Mouse (Mus musculus) hindbrain, embryonic 16.5 days (tissue): ENCODE results near the gene Ttc29. TPM values are rescaled to one million over a fixed set of nuclear protein-coding genes. Genes with fewer than 3 reads are reported as not detected.

Experiments used
- ATAC-seq: fragments of 200-750 bp; cut with Nextera tagmentation; 2 replicates; pipeline ENCODE4 v1.8.0; 2017; ENCODE audit warnings: moderate TSS enrichment, moderate library complexity
- H3K27ac ChIP-seq: fragments of 300-500 bp; sonication (generic); 2 replicates; pipeline ENCODE4 v1.5.1; 2014; ENCODE audit warnings: low read depth, mild to moderate bottlenecking, control low read depth, low read length, moderate library complexity
- H3K27me3 ChIP-seq: fragments of 300-500 bp; sonication (generic); replicated peaks from 2 replicates; pipeline ENCODE4 v1.6.1; 2014; ENCODE audit warnings: low read length; ENCODE audit not compliant: control insufficient read depth, insufficient read depth
- H3K36me3 ChIP-seq: fragments of 300-500 bp; sonication (generic); 2 replicates; pipeline ENCODE4 v1.6.1; 2014; ENCODE audit warnings: mild to moderate bottlenecking, low read length, moderate library complexity, mixed read lengths; ENCODE audit not compliant: control insufficient read depth, insufficient read depth
- H3K4me1 ChIP-seq: fragments of 300-500 bp; sonication (generic); 2 replicates; pipeline ENCODE4 v1.6.1; 2014; ENCODE audit warnings: low read depth, low read length; ENCODE audit not compliant: control insufficient read depth, insufficient read depth
- H3K4me2 ChIP-seq: fragments of 300-500 bp; sonication (generic); 2 replicates; pipeline ENCODE4 v1.6.1; 2014; ENCODE audit warnings: mild to moderate bottlenecking, low read length, control low read depth, moderate library complexity
- H3K4me3 ChIP-seq: fragments of 300-500 bp; sonication (generic); 2 replicates; pipeline ENCODE4 v1.5.1; 2014; ENCODE audit warnings: mild to moderate bottlenecking, low read length, control low read depth, moderate library complexity
- H3K9ac ChIP-seq: fragments of 300-500 bp; sonication (generic); 2 replicates; pipeline ENCODE4 v1.6.1; 2014; ENCODE audit warnings: low read depth, mild to moderate bottlenecking, control low read depth, low read length, moderate library complexity
- H3K9me3 ChIP-seq: fragments of 300-500 bp; sonication (generic); 2 replicates; pipeline ENCODE4 v1.6.1; 2014; ENCODE audit warnings: mild to moderate bottlenecking, low read length, moderate library complexity; ENCODE audit not compliant: control insufficient read depth
- WGBS: fragments of 180-500 bp; shearing (Covaris S2); extraction: QIAGEN DNeasy Blood & Tissue Kit; methylation state at CpG from one replicate; pipeline ENCODE4 v1.1.7; 2014; 5-methylcytosine and 5-hydroxymethylcytosine counted together
- polyA plus RNA-seq: library from polyadenylated mRNA; unstranded; fragments of >200 nt; fragmentation: Nextera tagmentation; extraction: Ambion mirVana; gene quantifications from 2 replicates; pipeline ENCODE4 v1.2.1, GENCODE M21; 2015

Ttc29 gene
- polyA plus RNA-seq, 1 experiment from 2014 or later = 0.79 TPM

DNA sequence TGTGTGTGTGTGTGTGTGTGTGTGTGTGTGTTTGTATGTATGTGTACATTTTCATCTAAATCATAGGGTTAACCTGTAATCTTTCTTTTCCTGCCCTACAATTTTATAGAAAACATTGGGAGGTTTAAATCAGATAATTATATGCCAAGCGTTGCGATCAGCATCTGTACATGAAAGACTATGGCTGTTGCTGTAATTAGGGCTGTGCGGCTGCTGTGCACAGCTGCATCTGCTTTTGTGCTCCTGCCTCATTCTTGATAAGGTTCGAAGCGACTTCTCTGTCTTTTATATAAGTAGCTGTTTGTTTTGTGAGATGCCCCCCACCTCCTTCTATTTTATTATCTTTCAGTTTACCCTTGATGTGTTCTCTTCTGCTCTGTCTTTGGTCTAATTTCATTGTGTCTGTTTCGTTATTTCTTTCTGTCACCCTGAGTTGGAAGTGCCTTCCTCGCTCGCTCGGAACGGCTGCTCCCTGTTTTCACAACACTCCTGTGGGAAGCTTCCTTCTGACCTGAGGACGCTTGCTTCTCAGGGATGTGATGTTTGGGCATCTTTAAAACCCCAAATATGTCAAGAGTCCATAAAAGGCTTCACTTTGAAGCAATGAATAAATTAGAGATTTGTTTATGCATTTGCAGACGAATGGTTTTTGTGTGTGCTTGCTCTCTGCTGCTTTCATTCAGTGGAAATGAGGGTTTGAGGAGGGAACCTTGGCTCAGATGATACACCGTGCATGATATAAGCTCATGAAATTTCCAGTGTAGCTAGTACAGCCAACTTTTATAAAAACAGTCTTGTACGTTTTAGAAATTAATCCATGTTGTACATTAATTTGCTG, 20.0 kb downstream of the Ttc29 start:
- no peaks in the 10 kb centered on the region for H3K27me3 ChIP-seq
- peak; percentile 56; the same call in 1 of the 2 replicates for ATAC-seq
- H3K4me2 ChIP-seq = peak overlapping the region; percentile 46
- H3K27ac ChIP-seq = no peak overlapping the region
- WGBS = 34% methylated on average over 14 of the region's 14 CpGs
- H3K4me3 ChIP-seq = peak overlapping the region; percentile 12; the same call in 1 of the 2 replicates
- H3K9me3 ChIP-seq = no peaks in the 10 kb centered on the region
- no peaks in the 10 kb centered on the region for H3K36me3 ChIP-seq
- peak overlapping the region; percentile 39; the same call in 1 of the 2 replicates for H3K9ac ChIP-seq
- no peaks in the 10 kb centered on the region; the same call in 1 of the 2 replicates for H3K4me1 ChIP-seq

DNA sequence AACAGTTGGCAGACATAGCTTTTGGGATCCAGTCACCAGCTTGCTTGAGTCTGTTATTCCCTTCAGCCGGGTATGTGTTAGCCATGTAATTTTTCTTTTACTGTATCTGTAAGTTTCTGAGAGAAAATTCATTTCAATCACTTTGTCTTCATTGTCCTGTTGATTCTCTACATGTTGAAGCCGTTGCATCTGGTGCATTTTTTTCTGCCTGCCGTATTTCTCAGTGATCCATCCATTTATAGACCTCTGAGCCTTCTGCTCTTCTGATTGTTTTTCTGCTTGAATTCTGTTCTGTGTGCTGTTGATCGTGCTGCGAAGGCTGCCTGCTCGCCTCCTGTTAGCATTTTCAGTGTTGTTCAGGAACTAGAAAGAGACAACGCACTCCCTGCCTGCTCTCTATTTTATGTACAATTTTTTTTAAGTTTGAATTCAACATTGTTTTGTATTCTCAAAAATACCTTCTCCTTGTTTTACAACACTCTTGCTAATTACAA, 20.7 kb downstream of the Ttc29 start:
- H3K9me3 ChIP-seq = no peaks in the 10 kb centered on the region
- no peak overlapping the region for H3K9ac ChIP-seq
- no peak overlapping the region for H3K4me3 ChIP-seq
- WGBS = 62% methylated on average over 7 of the region's 7 CpGs
- H3K4me1 ChIP-seq = no peaks in the 10 kb centered on the region; the same call in 1 of the 2 replicates
- H3K27ac ChIP-seq = no peak overlapping the region
- no peaks in the 10 kb centered on the region for H3K36me3 ChIP-seq
- no peaks in the 10 kb centered on the region for H3K27me3 ChIP-seq
- H3K4me2 ChIP-seq = no peak overlapping the region
- ATAC-seq = 0 out of 2 replicates have a peak, but pooled peaks have one; percentile 9

DNA sequence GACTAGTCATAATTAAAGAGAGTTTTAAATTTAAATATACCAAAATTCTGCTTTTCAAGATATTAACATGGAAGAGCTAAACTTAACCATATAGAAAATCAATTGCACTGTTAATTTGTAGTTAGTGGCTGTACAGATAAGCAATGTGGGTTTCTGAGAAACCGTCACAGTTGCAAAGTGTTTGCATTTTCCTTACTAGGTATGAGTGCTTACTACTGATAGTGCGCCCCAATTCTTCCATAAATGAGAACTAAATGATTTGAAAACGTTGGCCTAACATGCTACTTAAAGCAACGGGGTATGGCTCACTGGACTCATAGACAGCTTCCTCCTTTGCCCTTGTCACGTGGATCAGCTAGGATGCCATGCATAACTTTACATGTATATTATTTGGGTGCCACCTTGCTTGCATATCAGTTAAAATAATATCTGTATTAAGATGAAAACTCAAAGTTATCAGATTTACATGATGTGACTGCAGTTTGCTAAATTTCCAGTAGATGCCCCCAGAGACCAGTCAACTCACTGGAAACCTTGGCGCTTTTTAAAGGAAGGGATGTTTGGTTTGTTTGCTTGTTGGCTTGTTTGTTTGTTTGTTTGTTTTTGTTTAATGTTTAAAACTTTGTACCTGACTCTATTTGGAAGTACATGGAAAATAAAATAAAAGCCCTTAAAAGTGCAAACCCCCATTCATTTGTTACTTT, 25.0 kb downstream of the Ttc29 start:
- no peak for ATAC-seq
- no peaks in the 10 kb centered on the region for H3K27me3 ChIP-seq
- no peak overlapping the region for H3K9ac ChIP-seq
- no peak overlapping the region for H3K4me2 ChIP-seq
- H3K4me1 ChIP-seq = no peaks in the 10 kb centered on the region; the same call in 1 of the 2 replicates
- no peaks in the 10 kb centered on the region for H3K9me3 ChIP-seq
- no peak overlapping the region for H3K27ac ChIP-seq
- WGBS = 55% methylated on average over 6 of the region's 6 CpGs
- H3K4me3 ChIP-seq = no peak overlapping the region
- H3K36me3 ChIP-seq = no peaks in the 10 kb centered on the region

DNA sequence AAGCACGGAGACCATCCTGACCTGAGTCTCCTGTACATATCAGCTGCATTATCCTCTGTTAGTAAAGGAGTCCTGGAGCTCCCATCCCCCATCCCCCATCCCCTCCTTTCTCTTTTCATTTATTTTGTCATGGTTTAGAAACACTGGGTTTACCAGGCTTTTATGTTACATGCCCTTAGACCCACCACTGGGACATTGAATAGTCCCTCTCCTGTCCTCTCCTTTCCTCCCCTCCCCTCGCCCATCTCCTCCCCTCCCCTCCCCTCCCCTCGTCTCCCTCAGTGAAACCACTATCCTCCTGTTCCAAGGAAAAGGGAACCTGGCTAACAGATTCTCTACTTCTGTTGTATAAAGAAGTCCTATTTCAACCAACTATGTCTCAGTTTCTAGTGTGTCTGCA, 38.0 kb downstream of the Ttc29 start:
- H3K4me1 ChIP-seq = no peaks in the 10 kb centered on the region
- no peaks in the 10 kb centered on the region for H3K27me3 ChIP-seq
- H3K4me3 ChIP-seq = no peak overlapping the region
- H3K9ac ChIP-seq = no peak overlapping the region
- no peak for ATAC-seq
- H3K36me3 ChIP-seq = no peaks in the 10 kb centered on the region
- H3K9me3 ChIP-seq = no peaks in the 10 kb centered on the region
- H3K27ac ChIP-seq = no peak overlapping the region
- H3K4me2 ChIP-seq = no peak overlapping the region
- 19% methylated on average over 3 of the region's 3 CpGs for WGBS

DNA sequence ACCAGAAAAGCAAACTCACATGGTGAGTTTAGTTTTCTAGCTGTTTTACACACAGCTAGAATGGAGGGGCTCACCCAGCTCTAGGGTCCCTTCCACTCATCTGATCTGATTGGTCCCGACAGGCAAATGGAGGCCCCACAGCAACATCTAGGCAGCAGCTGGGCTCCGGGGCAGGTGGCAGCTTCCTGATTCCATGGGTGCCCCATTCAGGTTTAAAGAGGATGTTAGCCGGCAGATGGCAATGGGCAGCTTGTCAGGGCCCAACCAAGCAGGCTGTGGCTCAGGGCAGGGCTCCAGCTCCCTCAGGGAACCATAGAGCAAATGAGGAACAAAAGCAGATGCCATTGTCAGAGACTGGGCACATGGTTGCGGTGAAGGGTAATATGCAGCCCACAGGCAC, 41.3 kb downstream of the Ttc29 start:
- H3K27ac ChIP-seq = no peak overlapping the region
- no peaks in the 10 kb centered on the region for H3K36me3 ChIP-seq
- no peak overlapping the region for H3K4me3 ChIP-seq
- H3K4me2 ChIP-seq = no peak overlapping the region
- 56% methylated on average over 4 of the region's 4 CpGs for WGBS
- no peaks in the 10 kb centered on the region for H3K27me3 ChIP-seq
- ATAC-seq = peak; percentile 91
- H3K4me1 ChIP-seq = no peaks in the 10 kb centered on the region
- H3K9ac ChIP-seq = no peak overlapping the region
- no peaks in the 10 kb centered on the region for H3K9me3 ChIP-seq

DNA sequence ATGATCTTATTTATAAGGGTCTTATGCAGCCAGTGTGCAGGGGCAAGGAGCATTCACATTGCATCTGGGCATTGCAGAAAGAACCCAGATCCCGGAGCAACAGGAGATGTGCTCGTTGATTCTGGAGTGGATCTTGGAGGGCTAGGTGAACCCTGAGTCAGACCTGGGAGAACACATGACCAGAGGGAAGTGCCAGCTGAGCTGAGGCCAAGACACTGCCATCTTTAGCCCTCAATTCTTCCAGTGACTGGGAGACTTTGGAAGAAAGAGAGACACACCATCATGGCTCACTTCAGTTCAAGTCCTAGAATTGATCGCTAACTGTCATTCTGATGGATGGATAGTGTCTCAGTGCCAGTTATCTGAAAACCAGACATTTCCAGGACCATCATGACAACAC, 41.9 kb downstream of the Ttc29 start:
- H3K27me3 ChIP-seq = no peaks in the 10 kb centered on the region
- H3K9ac ChIP-seq = no peak overlapping the region
- H3K4me2 ChIP-seq = no peak overlapping the region
- H3K4me3 ChIP-seq = no peak overlapping the region
- no peaks in the 10 kb centered on the region for H3K9me3 ChIP-seq
- H3K36me3 ChIP-seq = no peaks in the 10 kb centered on the region
- 89% methylated on average over 3 of the region's 3 CpGs for WGBS
- H3K27ac ChIP-seq = no peak overlapping the region
- H3K4me1 ChIP-seq = no peaks in the 10 kb centered on the region
- peak; percentile 29; the same call in 1 of the 2 replicates for ATAC-seq

DNA sequence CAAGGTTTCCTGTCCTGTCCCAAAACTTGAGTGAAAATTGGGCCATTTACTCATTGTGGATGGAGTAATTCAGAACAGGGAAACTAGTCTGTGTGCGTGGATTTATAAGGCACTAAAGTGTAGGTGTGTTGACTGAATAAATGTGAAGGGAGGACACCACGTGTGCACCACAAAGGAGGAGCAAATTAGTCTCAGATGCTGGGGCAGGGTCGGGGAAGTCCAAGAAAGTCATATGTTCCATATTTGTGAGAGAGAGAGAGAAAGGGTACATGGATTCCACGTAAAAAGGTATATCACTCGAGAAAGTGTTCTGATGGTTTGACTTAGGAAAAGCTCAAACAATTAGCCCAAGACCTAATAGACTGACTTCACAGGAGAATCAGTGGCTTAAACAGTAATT, 52.4 kb downstream of the Ttc29 start:
- no peak for ATAC-seq
- H3K27ac ChIP-seq = no peak overlapping the region
- no peak overlapping the region for H3K4me2 ChIP-seq
- H3K27me3 ChIP-seq = no peaks in the 10 kb centered on the region
- H3K4me1 ChIP-seq = no peaks in the 10 kb centered on the region
- no peak overlapping the region for H3K4me3 ChIP-seq
- 87% methylated on average over 5 of the region's 5 CpGs for WGBS
- no peaks in the 10 kb centered on the region for H3K9me3 ChIP-seq
- no peak overlapping the region for H3K9ac ChIP-seq
- H3K36me3 ChIP-seq = no peaks in the 10 kb centered on the region

DNA sequence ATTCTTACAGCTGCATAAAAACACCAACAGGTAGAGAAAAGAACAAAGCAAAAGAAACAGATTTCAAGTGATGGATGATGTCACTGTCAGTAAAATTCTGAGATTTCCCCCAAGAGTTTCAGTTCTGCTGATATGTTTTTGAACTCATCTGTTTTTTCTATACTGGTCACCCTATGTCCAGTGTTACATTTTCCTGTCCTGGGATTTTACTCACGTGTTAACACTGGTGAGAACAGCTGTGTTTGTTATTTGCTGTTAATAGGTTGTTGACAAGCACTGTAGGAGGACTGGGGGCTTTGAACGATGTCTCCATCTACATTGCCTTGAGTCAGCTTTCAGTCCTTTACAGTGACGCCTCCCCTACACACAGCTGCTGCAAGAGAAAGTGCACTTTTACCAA, 53.1 kb downstream of the Ttc29 start:
- H3K27me3 ChIP-seq = no peaks in the 10 kb centered on the region
- no peaks in the 10 kb centered on the region for H3K9me3 ChIP-seq
- H3K4me1 ChIP-seq = no peaks in the 10 kb centered on the region
- no peak overlapping the region for H3K4me3 ChIP-seq
- H3K4me2 ChIP-seq = no peak overlapping the region
- H3K36me3 ChIP-seq = no peaks in the 10 kb centered on the region
- ATAC-seq = no peak
- 40% methylated on average over 3 of the region's 3 CpGs for WGBS
- no peak overlapping the region for H3K27ac ChIP-seq
- no peak overlapping the region for H3K9ac ChIP-seq

DNA sequence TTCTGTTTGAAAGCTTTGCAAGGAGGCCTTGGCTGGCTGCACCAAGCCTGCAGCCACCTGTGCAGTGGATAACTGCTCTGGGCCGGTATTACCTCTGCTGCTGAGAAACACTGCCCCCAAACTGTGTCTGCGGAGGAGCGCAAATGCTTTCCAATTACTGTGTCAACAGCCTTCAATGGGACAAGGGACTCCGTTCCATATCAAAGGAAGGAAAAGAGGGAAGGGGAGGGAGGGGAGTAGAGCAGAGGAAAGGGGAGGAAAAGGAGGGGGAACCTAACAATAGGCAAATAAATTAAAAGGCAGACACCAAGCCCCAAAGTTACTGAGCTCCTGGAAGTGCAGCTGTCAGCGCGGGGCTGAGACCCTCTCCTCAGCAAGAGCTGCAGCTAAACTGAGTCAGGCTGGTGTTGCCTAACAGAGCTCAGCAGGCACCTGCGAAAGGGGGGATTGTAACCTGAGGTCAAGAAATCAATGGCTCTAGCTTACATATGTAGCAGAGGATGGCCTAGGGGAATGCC, 54.9 kb downstream of the Ttc29 start:
- WGBS = 4% methylated on average over 7 of the region's 7 CpGs
- Histone ChIP-seq H3K27ac (no peak overlapping the region), H3K36me3 (no peaks in the 10 kb centered on the region), H3K9me3 (no peaks in the 10 kb centered on the region), H3K27me3 (no peaks in the 10 kb centered on the region), H3K9ac (no peak overlapping the region), H3K4me3 (no peak overlapping the region), H3K4me2 (no peak overlapping the region), H3K4me1 (no peaks in the 10 kb centered on the region; the same call in 1 of the 2 replicates)
- peak; percentile 64; the same call in 1 of the 2 replicates for ATAC-seq
